Mouse (Mus musculus): ENCODE data around the gene Flywch2.

The Flywch2 gene

GRCm38 (mm10) chr17:23785561-23786471 is at the start of gene Flywch2:
Gene Flywch2 (minus strand): TSS chr17:23786081.
- in situ Hi-C loops (cut with MboI, MseI), result no loop called here

GRCm38 (mm10) chr17:23831201-23831600 is 45.3 kb upstream of the Flywch2 start:
- in situ Hi-C loops (cut with MboI, MseI), result no loop called here

- in situ Hi-C loops (cut with MboI, MseI), result loop anchor here in 1 of 2 experiments (10.0 kb wide), 1 partner anchor 54 kb away; the partner anchor contains the start of gene Flywch1
These were observed 43.3 kb upstream of the Flywch2 start, which contains the start of gene Elob for GRCm38 (mm10) chr17:23829064-23829619. Gene Elob (minus strand): TSS chr17:23829136.

- in situ Hi-C loops (cut with MboI, MseI), result loop anchor here in 1 of 2 experiments (10.0 kb wide), 1 partner anchor 54 kb away; the partner anchor contains the start of gene Flywch1
These were observed 42.6 kb upstream of the Flywch2 start for GRCm38 (mm10) chr17:23828271-23829001.

GRCm38 (mm10) chr17:23825591-23825990 is 39.7 kb upstream of the Flywch2 start:
- in situ Hi-C loops (cut with MboI, MseI), result loop anchor here in 1 of 2 experiments (10.0 kb wide), 1 partner anchor 51 kb away; the partner anchor contains the start of gene Flywch1

GRCm38 (mm10) chr17:23823614-23824013 is 37.7 kb upstream of the Flywch2 start:
- in situ Hi-C loops (cut with MboI, MseI), result loop anchor here in 1 of 2 experiments (10.0 kb wide), 1 partner anchor 49 kb away; the partner anchor contains the start of gene Flywch1

- in situ Hi-C loops (cut with MboI, MseI), result loop anchor here in 1 of 2 experiments (10.0 kb wide), 1 partner anchor 48 kb away; the partner anchor contains the start of gene Flywch1
These were observed 37.1 kb upstream of the Flywch2 start for GRCm38 (mm10) chr17:23823018-23823417.

- in situ Hi-C loops (cut with MboI, MseI), result loop anchor here in 1 of 2 experiments (10.0 kb wide), 1 partner anchor 47 kb away; the partner anchor contains the start of gene Flywch1
These were observed 36.2 kb upstream of the Flywch2 start for GRCm38 (mm10) chr17:23822094-23822493.

- in situ Hi-C loops (cut with MboI, MseI), result loop anchor here in 1 of 2 experiments (10.0 kb wide), 1 partner anchor 46 kb away; the partner anchor contains the start of gene Flywch1
These were observed 34.9 kb upstream of the Flywch2 start for GRCm38 (mm10) chr17:23820731-23821130.

GRCm38 (mm10) chr17:23819235-23819634 is 33.4 kb upstream of the Flywch2 start:
- in situ Hi-C loops (cut with MboI, MseI), result loop anchor here in 1 of 2 experiments (5.0 kb wide), 1 partner anchor 42 kb away; no protein-coding TSS in a partner anchor

- in situ Hi-C loops (cut with MboI, MseI), result loop anchor here in 1 of 2 experiments (5.0 kb wide), 1 partner anchor 41 kb away; no protein-coding TSS in a partner anchor
These were observed 32.7 kb upstream of the Flywch2 start for GRCm38 (mm10) chr17:23818579-23818978.

- in situ Hi-C loops (cut with MboI, MseI), result loop anchor here in 1 of 2 experiments (5.0 kb wide), 1 partner anchor 38 kb away; no protein-coding TSS in a partner anchor
These were observed 29.8 kb upstream of the Flywch2 start for GRCm38 (mm10) chr17:23815641-23816040.

GRCm38 (mm10) chr17:23807918-23808317 is 22.0 kb upstream of the Flywch2 start:
- in situ Hi-C loops (cut with MboI, MseI), result no loop called here

GRCm38 (mm10) chr17:23806867-23807266 is 21.0 kb upstream of the Flywch2 start:
- in situ Hi-C loops (cut with MboI, MseI), result no loop called here

GRCm38 (mm10) chr17:23804426-23805085 is 18.7 kb upstream of the Flywch2 start:
- in situ Hi-C loops (cut with MboI, MseI), result no loop called here

GRCm38 (mm10) chr17:23803366-23804041 is 17.6 kb upstream of the Flywch2 start:
- in situ Hi-C loops (cut with MboI, MseI), result no loop called here

- in situ Hi-C loops (cut with MboI, MseI), result no loop called here
These were observed 17.0 kb upstream of the Flywch2 start for GRCm38 (mm10) chr17:23802746-23803365.

- in situ Hi-C loops (cut with MboI, MseI), result no loop called here
These were observed 15.7 kb upstream of the Flywch2 start for GRCm38 (mm10) chr17:23801627-23802026.

GRCm38 (mm10) chr17:23797316-23797715 is 11.4 kb upstream of the Flywch2 start:
- in situ Hi-C loops (cut with MboI, MseI), result no loop called here

Measured in T-helper 17 cell (primary cell).